Mouse (Mus musculus): ENCODE measurements around the gene Hpse2.

Gene Hpse2

GRCm38 (mm10) chr19:42770141-42770872 is 617.8 kb downstream of the Hpse2 start:
- H3K36me3 ChIP-seq (ENCODE audit: control insufficient read depth, insufficient read depth, low read length, poor library complexity, severe bottlenecking) = peaks cover 4% of the 10 kb centered on the region; the same call in 1 of the 2 replicates
- no peak for DNase-seq (ENCODE audit: low read depth, low spot score)
- no peaks in the 10 kb centered on the region for H3K27me3 ChIP-seq (ENCODE audit: control insufficient read depth, insufficient read depth, low read length, poor library complexity, severe bottlenecking)

- Histone ChIP-seq H3K36me3 (ENCODE audit: control insufficient read depth, insufficient read depth, low read length, poor library complexity, severe bottlenecking) (peaks cover 4% of the 10 kb centered on the region; the same call in 1 of the 2 replicates), H3K27me3 (ENCODE audit: control insufficient read depth, insufficient read depth, low read length, poor library complexity, severe bottlenecking) (no peaks in the 10 kb centered on the region)
- no peak for DNase-seq (ENCODE audit: low read depth, low spot score)
Observed at GRCm38 (mm10) chr19:42769648-42770047, 618.5 kb downstream of the Hpse2 start.

DNA sequence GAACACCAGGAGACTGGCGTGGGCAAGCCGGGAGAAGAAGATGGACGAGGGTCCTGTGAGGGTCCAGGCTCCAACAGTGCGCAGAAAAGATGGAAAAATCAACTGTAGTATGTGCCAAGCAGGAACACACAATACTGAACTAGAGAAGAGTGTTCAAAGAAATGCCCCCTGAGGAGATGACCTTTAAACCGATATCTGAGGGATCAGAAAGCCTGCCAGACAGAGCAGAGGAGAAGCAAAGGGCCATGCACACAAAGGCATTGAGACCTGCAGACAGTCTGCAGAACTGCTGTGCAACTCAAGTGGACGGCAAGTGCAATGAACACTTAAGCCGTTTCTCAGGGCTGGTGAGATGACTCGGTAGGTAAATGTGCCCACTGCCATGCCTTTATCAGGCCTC is 620.8 kb downstream of the Hpse2 start:
- peaks cover 4% of the 10 kb centered on the region; the same call in 1 of the 2 replicates for H3K36me3 ChIP-seq (ENCODE audit: control insufficient read depth, insufficient read depth, low read length, poor library complexity, severe bottlenecking)
- no peak for DNase-seq (ENCODE audit: low read depth, low spot score)
- H3K27me3 ChIP-seq (ENCODE audit: control insufficient read depth, insufficient read depth, low read length, poor library complexity, severe bottlenecking) = no peaks in the 10 kb centered on the region

DNA sequence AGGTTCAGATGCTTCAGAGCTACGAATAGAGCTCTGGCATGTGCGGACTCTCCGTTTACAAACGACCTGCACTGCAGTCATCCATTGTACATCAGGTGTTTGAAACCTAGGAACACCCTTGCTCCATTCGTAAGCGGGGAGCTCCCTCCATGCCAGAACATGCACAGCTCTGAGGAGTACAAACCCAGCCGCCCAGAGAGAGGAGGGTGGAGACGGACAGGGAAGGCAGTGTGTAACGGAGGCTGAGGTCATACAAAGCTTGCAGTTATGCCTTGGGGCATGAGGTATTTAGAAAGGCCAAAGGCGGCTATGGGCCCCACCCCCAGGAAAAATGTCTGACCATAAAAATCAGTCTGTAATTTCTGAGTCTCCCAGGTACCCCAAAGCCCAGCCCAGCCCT is 623.8 kb downstream of the Hpse2 start:
- H3K36me3 ChIP-seq (ENCODE audit: control insufficient read depth, insufficient read depth, low read length, poor library complexity, severe bottlenecking) = no peaks in the 10 kb centered on the region; the same call in 1 of the 2 replicates
- no peaks in the 10 kb centered on the region for H3K27me3 ChIP-seq (ENCODE audit: control insufficient read depth, insufficient read depth, low read length, poor library complexity, severe bottlenecking)
- DNase-seq (ENCODE audit: low read depth, low spot score) = no peak

GRCm38 (mm10) chr19:42756671-42757070 is 631.5 kb downstream of the Hpse2 start:
- Histone ChIP-seq H3K36me3 (ENCODE audit: control insufficient read depth, insufficient read depth, low read length, poor library complexity, severe bottlenecking) (no peaks in the 10 kb centered on the region; the same call in 1 of the 2 replicates), H3K27me3 (ENCODE audit: control insufficient read depth, insufficient read depth, low read length, poor library complexity, severe bottlenecking) (no peaks in the 10 kb centered on the region)
- DNase-seq (ENCODE audit: low read depth, low spot score) = no peak

- DNase-seq (ENCODE audit: low read depth, low spot score) = no peak
- Histone ChIP-seq H3K36me3 (ENCODE audit: control insufficient read depth, insufficient read depth, low read length, poor library complexity, severe bottlenecking) (no peaks in the 10 kb centered on the region; the same call in 1 of the 2 replicates), H3K27me3 (ENCODE audit: control insufficient read depth, insufficient read depth, low read length, poor library complexity, severe bottlenecking) (no peaks in the 10 kb centered on the region)
Observed at GRCm38 (mm10) chr19:42755148-42755870, 632.8 kb downstream of the Hpse2 start.

- Histone ChIP-seq H3K36me3 (ENCODE audit: control insufficient read depth, insufficient read depth, low read length, poor library complexity, severe bottlenecking) (no peaks in the 10 kb centered on the region), H3K27me3 (ENCODE audit: control insufficient read depth, insufficient read depth, low read length, poor library complexity, severe bottlenecking) (no peaks in the 10 kb centered on the region)
- DNase-seq (ENCODE audit: low read depth, low spot score) = peak; percentile 23
Observed at GRCm38 (mm10) chr19:42753141-42753917, 634.8 kb downstream of the Hpse2 start.

DNA sequence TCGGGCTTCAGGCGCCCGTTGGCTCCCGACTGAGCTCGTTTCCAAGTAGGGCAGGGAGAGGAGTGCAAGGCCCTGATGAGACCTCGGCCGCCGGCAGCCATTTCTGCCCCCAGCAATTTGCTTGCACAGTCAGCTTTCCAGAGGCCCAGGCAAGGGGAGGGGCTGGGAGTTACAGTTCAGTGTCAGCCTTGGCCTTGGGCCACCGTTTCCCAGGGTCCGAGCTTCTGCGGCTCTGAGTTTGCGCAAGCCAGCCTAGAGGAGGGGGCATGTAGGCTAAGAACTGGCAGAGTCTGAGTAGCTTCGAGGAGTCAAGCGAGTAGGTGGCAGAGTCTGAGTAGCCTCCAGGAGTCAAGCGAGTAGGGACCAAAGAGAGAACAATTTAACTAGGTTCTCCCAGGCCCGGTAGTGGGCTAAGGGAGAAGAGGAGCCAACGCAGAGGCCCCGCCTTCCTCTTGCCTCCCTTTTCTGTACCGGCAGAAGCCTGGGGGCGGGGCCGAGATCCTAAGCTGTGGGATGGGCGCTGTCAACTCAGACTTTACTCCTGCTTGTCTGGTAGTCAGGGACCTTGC is 635.7 kb downstream of the Hpse2 start, which contains the start of gene Pyroxd2:
Pyroxd2 (minus strand) TSS at position 413 of the 569 bp plus-strand sequence.
- Histone ChIP-seq H3K27me3 (ENCODE audit: control insufficient read depth, insufficient read depth, low read length, poor library complexity, severe bottlenecking) (no peaks in the 10 kb centered on the region), H3K36me3 (ENCODE audit: control insufficient read depth, insufficient read depth, low read length, poor library complexity, severe bottlenecking) (no peaks in the 10 kb centered on the region)
- DNase-seq (ENCODE audit: low read depth, low spot score) = no peak

GRCm38 (mm10) chr19:42750196-42750595 is 638.0 kb downstream of the Hpse2 start:
- no peak for DNase-seq (ENCODE audit: low read depth, low spot score)
- no peaks in the 10 kb centered on the region for H3K36me3 ChIP-seq (ENCODE audit: control insufficient read depth, insufficient read depth, low read length, poor library complexity, severe bottlenecking)

DNA sequence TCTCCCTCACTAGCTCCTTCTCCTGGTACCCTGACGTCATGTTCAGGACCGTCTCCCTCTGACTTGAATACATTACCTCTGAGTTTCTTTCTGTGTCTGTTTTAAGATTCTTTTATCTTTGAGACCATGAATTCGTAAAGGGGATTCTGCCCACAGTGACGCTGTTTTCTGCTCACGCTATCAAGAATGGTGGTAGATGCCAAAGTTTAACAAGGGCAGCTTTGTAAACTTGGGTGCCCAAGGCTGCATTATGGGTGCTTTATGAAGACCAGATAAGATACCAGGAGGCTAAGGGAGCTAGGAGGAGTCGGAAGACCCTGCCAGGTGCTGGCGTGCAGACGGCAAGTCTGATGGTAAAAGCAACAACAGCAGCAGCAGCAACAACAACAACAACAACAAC is 641.5 kb downstream of the Hpse2 start:
- no peaks in the 10 kb centered on the region for H3K27me3 ChIP-seq (ENCODE audit: control insufficient read depth, insufficient read depth, low read length, poor library complexity, severe bottlenecking)
- DNase-seq (ENCODE audit: low read depth, low spot score) = no peak

More at GRCm38 (mm10) chr19:42750196-42750595, 638.0 kb downstream of the Hpse2 start:
- H3K27me3 ChIP-seq (ENCODE audit: control insufficient read depth, insufficient read depth, low read length, poor library complexity, severe bottlenecking) = no peaks in the 10 kb centered on the region

DNA sequence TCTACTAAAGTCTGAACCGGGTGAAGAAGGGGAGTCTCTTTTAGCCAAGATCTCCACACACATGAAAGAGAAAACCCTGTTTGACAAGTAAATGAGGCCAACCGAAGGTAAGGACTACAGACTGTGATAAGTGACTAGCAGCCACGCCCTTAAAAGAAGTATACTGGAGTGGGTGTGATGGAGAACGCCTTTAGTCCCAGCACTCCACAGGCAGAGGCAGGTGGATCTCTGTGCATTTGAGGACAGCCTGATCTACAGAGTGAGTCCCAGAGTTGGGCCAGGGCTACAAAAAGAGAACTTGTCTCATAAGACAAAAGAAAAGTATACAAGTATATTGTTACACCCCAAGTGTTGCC is 642.3 kb downstream of the Hpse2 start:
- H3K27me3 ChIP-seq (ENCODE audit: control insufficient read depth, insufficient read depth, low read length, poor library complexity, severe bottlenecking) = no peaks in the 10 kb centered on the region
- no peaks in the 10 kb centered on the region for H3K36me3 ChIP-seq (ENCODE audit: control insufficient read depth, insufficient read depth, low read length, poor library complexity, severe bottlenecking)
- DNase-seq (ENCODE audit: low read depth, low spot score) = no peak

More for the DNA sequence above, 641.5 kb downstream of the Hpse2 start:
- H3K36me3 ChIP-seq (ENCODE audit: control insufficient read depth, insufficient read depth, low read length, poor library complexity, severe bottlenecking) = no peaks in the 10 kb centered on the region

GRCm38 (mm10) chr19:42745084-42745868 is 642.9 kb downstream of the Hpse2 start:
- no peak for DNase-seq (ENCODE audit: low read depth, low spot score)
- no peaks in the 10 kb centered on the region for H3K27me3 ChIP-seq (ENCODE audit: control insufficient read depth, insufficient read depth, low read length, poor library complexity, severe bottlenecking)
- H3K36me3 ChIP-seq (ENCODE audit: control insufficient read depth, insufficient read depth, low read length, poor library complexity, severe bottlenecking) = no peaks in the 10 kb centered on the region

GRCm38 (mm10) chr19:42744162-42744586 is 644.0 kb downstream of the Hpse2 start:
- H3K36me3 ChIP-seq (ENCODE audit: control insufficient read depth, insufficient read depth, low read length, poor library complexity, severe bottlenecking) = no peaks in the 10 kb centered on the region
- no peak for DNase-seq (ENCODE audit: low read depth, low spot score)
- no peaks in the 10 kb centered on the region for H3K27me3 ChIP-seq (ENCODE audit: control insufficient read depth, insufficient read depth, low read length, poor library complexity, severe bottlenecking)

- no peak for DNase-seq (ENCODE audit: low read depth, low spot score)
Observed at GRCm38 (mm10) chr19:42743261-42743660, 644.9 kb downstream of the Hpse2 start.

More at GRCm38 (mm10) chr19:42743261-42743660, 644.9 kb downstream of the Hpse2 start:
- Histone ChIP-seq H3K27me3 (ENCODE audit: control insufficient read depth, insufficient read depth, low read length, poor library complexity, severe bottlenecking) (no peaks in the 10 kb centered on the region), H3K36me3 (ENCODE audit: control insufficient read depth, insufficient read depth, low read length, poor library complexity, severe bottlenecking) (no peaks in the 10 kb centered on the region)

Data from splenic B cell, adult 2 months (primary cell).